11 mouse cellular contexts compared by ENCODE assay signal in the genomic region with DNA sequence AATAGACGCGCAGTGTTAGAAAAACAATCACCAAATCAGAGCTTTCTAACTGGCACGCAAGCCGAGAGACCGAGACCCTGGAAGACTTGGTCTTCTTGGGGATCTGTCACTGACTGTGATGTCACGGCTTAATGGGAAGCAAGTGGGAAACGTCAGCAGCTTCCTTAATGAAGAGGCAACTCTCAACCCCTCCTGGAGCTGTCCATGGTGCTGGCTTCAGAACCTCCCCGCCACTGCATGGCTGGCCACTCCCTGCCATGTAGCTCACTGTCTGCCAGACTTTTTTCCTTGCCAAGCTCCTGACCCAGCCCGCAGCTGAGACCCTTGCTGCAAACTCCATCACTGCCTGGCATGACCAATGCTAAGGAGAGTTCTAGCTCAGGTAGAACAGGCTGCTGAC.
DNase-seq lines count a peak whose midpoint lies in the region; ATAC-seq and TF ChIP-seq lines count a peak whose summit lies in the region.
"Had no signal": no experiment of that assay in that cellular context is flagged by ENCODE, and none has a peak within 500 bp of the region (broad histone marks: within the 10 kb centered on the region; RNA-seq: fewer than 3 reads in every experiment).

No protein-coding gene starts in this region.

- no peak overlapping the region for H3K9ac ChIP-seq in neural tube, embryonic 15.5 days (replicated peaks)
- H3K9ac ChIP-seq in embryonic facial prominence, embryonic 11.5 days (replicated peaks; ENCODE audit: low read length), result no peak overlapping the region
- no peak overlapping the region for H3K9ac ChIP-seq in forebrain, postnatal 0 days
- no peak overlapping the region for H3K9ac ChIP-seq in intestine, embryonic 16.5 days (ENCODE audit: low read depth, low read length)
- H3K9ac ChIP-seq: heart, embryonic 13.5 days; neural tube, embryonic 12.5 days had no signal

- peaks cover 14% of the 10 kb centered on the region for H3K4me1 ChIP-seq in neural tube, embryonic 15.5 days
- H3K4me1 ChIP-seq in embryonic facial prominence, embryonic 11.5 days (ENCODE audit: control insufficient read depth, insufficient read depth, low read length), result no peaks in the 10 kb centered on the region
- H3K4me1 ChIP-seq in forebrain, postnatal 0 days (ENCODE audit: insufficient read depth), result peaks cover 4% of the 10 kb centered on the region; the same call in 1 of the 2 replicates
- no peaks in the 10 kb centered on the region for H3K4me1 ChIP-seq in intestine, embryonic 16.5 days (ENCODE audit: control insufficient read depth, insufficient read depth, low read length)
- H3K4me1 ChIP-seq: heart, embryonic 13.5 days had no signal

- no peak overlapping the region for H3K27ac ChIP-seq in neural tube, embryonic 15.5 days (replicated peaks)
- H3K27ac ChIP-seq in embryonic facial prominence, embryonic 11.5 days (replicated peaks; ENCODE audit: low read depth, low read length), result no peak overlapping the region
- no peak overlapping the region for H3K27ac ChIP-seq in forebrain, postnatal 0 days (ENCODE audit: low read depth, low read length)
- H3K27ac ChIP-seq in intestine, embryonic 16.5 days (ENCODE audit: low read length), result no peak overlapping the region
- H3K27ac ChIP-seq: heart, embryonic 13.5 days; neural tube, embryonic 12.5 days had no signal

- H3K27me3 ChIP-seq in neural tube, embryonic 15.5 days (replicated peaks), result no peaks in the 10 kb centered on the region
- no peaks in the 10 kb centered on the region for H3K27me3 ChIP-seq in embryonic facial prominence, embryonic 11.5 days (ENCODE audit: control insufficient read depth, insufficient read depth, low read length)
- H3K27me3 ChIP-seq in forebrain, postnatal 0 days (ENCODE audit: insufficient read depth, low read length), result no peaks in the 10 kb centered on the region
- no peaks in the 10 kb centered on the region for H3K27me3 ChIP-seq in intestine, embryonic 16.5 days (replicated peaks; ENCODE audit: control insufficient read depth, insufficient read depth, low read length)
- H3K27me3 ChIP-seq: neural tube, embryonic 12.5 days had no signal

- H3K4me3 ChIP-seq in neural tube, embryonic 15.5 days (replicated peaks), result no peak overlapping the region
- H3K4me3 ChIP-seq in embryonic facial prominence, embryonic 11.5 days (ENCODE audit: low read depth, low read length), result no peak overlapping the region
- no peak overlapping the region for H3K4me3 ChIP-seq in forebrain, postnatal 0 days (ENCODE audit: low read depth, low read length)
- no peak overlapping the region for H3K4me3 ChIP-seq in intestine, embryonic 16.5 days (ENCODE audit: low read length)
- H3K4me3 ChIP-seq: heart, embryonic 13.5 days; neural tube, embryonic 12.5 days had no signal

- no peak for ATAC-seq in neural tube, embryonic 15.5 days (ENCODE audit: low FRiP score)
- no peak for ATAC-seq in embryonic facial prominence, embryonic 11.5 days (replicated peaks; ENCODE audit: insufficient number of reproducible peaks, low FRiP score, low TSS enrichment, low read depth)
- no peak for ATAC-seq in forebrain, postnatal 0 days
- no peak for ATAC-seq in intestine, embryonic 16.5 days
- ATAC-seq: Patski had no signal

- peak; percentile 71 for DNase-seq in gastrocnemius, postnatal 10 days
- no peak for DNase-seq in gastrocnemius, adult 8-10 months (ENCODE audit: low spot score in 2 of 2)
- peak; percentile 71 for DNase-seq in neural tube, embryonic 10.5 days (ENCODE audit: extremely low spot score, low spot score)
- DNase-seq in embryonic facial prominence, embryonic 11.5 days (ENCODE audit: low spot score), result peak; percentile 92
- DNase-seq in ovary, postnatal 14 days (ENCODE audit: low spot score), result peak; percentile 51
- DNase-seq in forebrain, postnatal 0 days, result no peak

- H3K36me3 ChIP-seq in neural tube, embryonic 15.5 days, result no peaks in the 10 kb centered on the region
- H3K36me3 ChIP-seq in embryonic facial prominence, embryonic 11.5 days (replicated peaks; ENCODE audit: control insufficient read depth, insufficient read depth, low read depth, low read length), result no peaks in the 10 kb centered on the region
- no peaks in the 10 kb centered on the region for H3K36me3 ChIP-seq in forebrain, postnatal 0 days (ENCODE audit: insufficient read depth)
- no peaks in the 10 kb centered on the region for H3K36me3 ChIP-seq in intestine, embryonic 16.5 days (ENCODE audit: control insufficient read depth, insufficient read depth, low read length)
- H3K36me3 ChIP-seq: heart, embryonic 13.5 days; neural tube, embryonic 12.5 days had no signal

- H3K4me2 ChIP-seq in neural tube, embryonic 15.5 days, result no peak overlapping the region
- no peak overlapping the region for H3K4me2 ChIP-seq in embryonic facial prominence, embryonic 11.5 days (ENCODE audit: low read depth, low read length)
- H3K4me2 ChIP-seq in forebrain, postnatal 0 days (ENCODE audit: low read depth), result no peak overlapping the region
- no peak overlapping the region for H3K4me2 ChIP-seq in intestine, embryonic 16.5 days (ENCODE audit: low read depth, low read length)
- H3K4me2 ChIP-seq: heart, embryonic 13.5 days; neural tube, embryonic 12.5 days had no signal

- WGBS in neural tube, embryonic 15.5 days, result 30% methylated on average over 9 of the region's 9 CpGs
- WGBS in embryonic facial prominence, embryonic 11.5 days, result 22% methylated on average over 9 of the region's 9 CpGs
- 23% methylated on average over 9 of the region's 9 CpGs for WGBS in forebrain, postnatal 0 days
- 28% methylated on average over 9 of the region's 9 CpGs for WGBS in intestine, embryonic 16.5 days

- TF ChIP-seq CTCF in forebrain, postnatal 0 days (IDR thresholded peaks at IDR 0.05; ENCODE audit: low read depth), result no peak

- H3K9me3 ChIP-seq in neural tube, embryonic 15.5 days (replicated peaks), result no peaks in the 10 kb centered on the region
- no peaks in the 10 kb centered on the region for H3K9me3 ChIP-seq in embryonic facial prominence, embryonic 11.5 days (replicated peaks; ENCODE audit: control insufficient read depth, low read length)
- no peaks in the 10 kb centered on the region for H3K9me3 ChIP-seq in forebrain, postnatal 0 days (ENCODE audit: low read length)
- H3K9me3 ChIP-seq in intestine, embryonic 16.5 days (ENCODE audit: control insufficient read depth, low read length), result no peaks in the 10 kb centered on the region
- H3K9me3 ChIP-seq: heart, embryonic 13.5 days; neural tube, embryonic 12.5 days had no signal

Comparison
In these comparisons a context has a peak if more than half of its experiments do, and no peak if none do; other contexts are left out.
1. DNase-seq: peak in gastrocnemius, postnatal 10 days (single experiment), neural tube, embryonic 10.5 days (single experiment), embryonic facial prominence, embryonic 11.5 days (single experiment) and ovary, postnatal 14 days (single experiment); none in gastrocnemius, adult 8-10 months (0 of 2) and forebrain, postnatal 0 days (single experiment).